Mouse (Mus musculus): ENCODE data around the gene Rbm20.

Gene Rbm20

GRCm38 (mm10) chr19:53717364-53717763, 40.3 kb downstream of the Rbm20 start:
- DNase-seq (ENCODE audit: low spot score in 2 of 2), result no peak

- DNase-seq (ENCODE audit: low spot score in 2 of 2), result no peak
Measured at GRCm38 (mm10) chr19:53722186-53722585, 45.1 kb downstream of the Rbm20 start.

- DNase-seq (ENCODE audit: low spot score in 2 of 2), result no peak
Measured at GRCm38 (mm10) chr19:53724053-53724452, 46.9 kb downstream of the Rbm20 start.

DNA sequence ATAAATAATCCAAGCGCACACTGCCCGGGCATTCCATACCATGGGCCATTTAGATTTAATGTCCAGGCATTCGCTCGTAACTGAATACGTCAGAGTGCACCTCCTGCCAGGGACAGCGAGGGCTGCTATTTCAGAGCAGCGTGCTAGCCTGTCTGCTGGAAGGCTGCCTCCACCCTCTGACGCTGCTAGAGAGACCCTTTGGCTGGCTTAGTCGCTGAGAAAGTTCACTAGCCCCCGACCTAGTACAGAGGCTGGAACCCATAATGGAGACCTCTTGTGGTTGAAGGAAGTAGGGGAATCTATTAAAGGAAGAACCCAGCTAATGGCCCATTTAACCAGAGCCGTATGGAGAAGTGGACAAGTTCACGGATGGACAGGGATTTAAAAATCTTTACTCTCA, 49.2 kb downstream of the Rbm20 start:
- DNase-seq (ENCODE audit: low spot score in 2 of 2), result no peak

GRCm38 (mm10) chr19:53726755-53727154, 49.6 kb downstream of the Rbm20 start:
- DNase-seq (ENCODE audit: low spot score in 2 of 2), result no peak

DNA sequence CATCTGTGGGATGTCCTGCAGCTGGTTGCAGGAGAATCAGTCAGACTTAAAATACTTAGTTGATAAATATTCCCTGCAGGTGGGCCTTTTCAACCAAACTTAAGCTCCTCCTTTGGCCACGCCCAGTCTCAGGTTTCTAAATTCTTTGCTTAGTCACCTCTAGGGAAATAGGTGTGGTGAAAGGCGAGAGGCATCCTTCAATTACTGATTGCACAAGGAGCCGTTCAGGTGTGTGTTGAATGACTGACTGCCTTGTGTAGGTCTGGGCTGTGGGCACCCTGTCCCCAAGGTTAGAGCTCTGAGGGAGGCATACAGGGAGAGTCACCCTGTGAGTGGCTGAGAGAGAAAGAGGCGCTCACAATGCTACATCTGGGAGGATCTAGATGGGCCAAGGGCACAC, 50.2 kb downstream of the Rbm20 start:
- no peak for DNase-seq (ENCODE audit: low spot score in 2 of 2)

DNA sequence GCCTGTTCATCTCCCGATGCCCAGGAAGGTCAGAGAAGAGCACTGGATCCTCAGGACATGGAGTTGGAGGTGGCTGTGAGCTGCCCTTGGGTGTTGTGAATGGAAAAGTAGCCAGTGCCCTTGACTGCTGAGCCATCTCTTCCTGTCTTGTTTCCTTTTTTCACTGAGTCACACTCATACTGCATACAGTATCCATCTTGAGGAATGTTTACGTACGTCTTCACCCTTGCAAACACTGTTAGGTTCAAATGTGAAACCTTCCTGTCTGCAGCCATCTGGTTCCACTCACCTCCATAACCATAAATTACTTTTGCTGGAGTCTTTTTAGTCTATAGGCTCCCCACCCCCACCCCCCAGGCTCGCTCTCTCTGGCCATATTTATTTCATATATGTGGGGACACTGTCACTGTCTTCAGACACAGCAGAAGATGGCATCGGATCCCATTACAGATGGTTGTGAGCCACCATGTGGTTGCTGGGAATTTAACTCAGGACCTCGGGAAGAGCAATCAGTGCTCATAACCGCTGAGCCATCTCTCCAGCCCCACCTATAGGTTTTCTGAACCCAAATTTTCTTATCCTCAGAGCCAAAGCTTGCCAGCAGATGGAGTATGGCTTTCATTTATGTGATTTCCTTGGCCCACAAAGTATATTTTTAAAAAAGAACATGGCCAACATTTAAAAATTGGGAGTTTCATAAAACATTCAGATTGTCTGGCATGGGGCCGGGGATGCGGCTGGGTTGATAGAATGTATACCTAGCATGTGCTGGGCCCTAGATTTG, 51.0 kb downstream of the Rbm20 start:
- DNase-seq (ENCODE audit: low spot score in 2 of 2), result no peak

- no peak for DNase-seq (ENCODE audit: low spot score in 2 of 2)
Measured at GRCm38 (mm10) chr19:53729919-53730318, 52.8 kb downstream of the Rbm20 start.

DNA sequence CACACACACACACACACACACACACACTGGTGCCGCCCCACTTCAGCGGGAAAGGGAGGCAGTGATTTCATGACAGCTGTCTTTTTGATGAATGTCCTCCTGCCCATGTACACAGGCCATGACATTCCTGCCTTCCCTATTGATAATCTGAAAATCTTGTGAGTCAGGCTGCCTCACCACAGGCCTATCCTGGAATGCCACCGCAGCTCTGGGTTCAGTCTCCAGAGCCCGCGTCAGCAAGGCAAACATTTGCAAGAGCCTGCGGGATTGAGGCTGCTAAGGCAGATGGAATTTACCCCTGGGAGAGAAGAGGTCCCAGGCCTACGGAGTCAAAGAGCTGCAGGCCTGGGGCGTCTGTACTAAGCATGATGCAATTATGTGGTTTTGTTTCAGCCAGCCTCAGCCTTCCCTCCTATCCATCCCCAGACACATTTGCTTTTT, 54.7 kb downstream of the Rbm20 start:
- DNase-seq (ENCODE audit: low spot score in 2 of 2), result no peak

DNA sequence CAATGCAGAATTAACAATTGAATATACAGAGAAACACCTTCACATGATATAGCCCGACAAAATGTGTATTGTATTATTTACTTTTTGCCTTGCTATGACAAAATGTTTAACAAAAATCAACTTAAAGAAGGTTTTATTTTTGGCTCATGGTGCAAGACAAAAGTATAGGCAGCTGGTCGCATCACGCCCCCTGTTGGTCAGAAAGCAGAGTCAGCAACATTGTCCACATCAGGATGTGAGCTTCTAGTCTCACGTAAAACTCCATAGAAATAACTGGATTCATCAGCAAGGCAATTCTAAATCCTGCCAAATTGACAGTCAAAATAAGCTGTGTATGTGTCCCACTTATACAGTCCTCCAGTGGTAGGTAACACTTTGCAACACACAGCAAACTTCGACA, 57.7 kb downstream of the Rbm20 start:
- no peak for DNase-seq (ENCODE audit: low spot score in 2 of 2)

DNA sequence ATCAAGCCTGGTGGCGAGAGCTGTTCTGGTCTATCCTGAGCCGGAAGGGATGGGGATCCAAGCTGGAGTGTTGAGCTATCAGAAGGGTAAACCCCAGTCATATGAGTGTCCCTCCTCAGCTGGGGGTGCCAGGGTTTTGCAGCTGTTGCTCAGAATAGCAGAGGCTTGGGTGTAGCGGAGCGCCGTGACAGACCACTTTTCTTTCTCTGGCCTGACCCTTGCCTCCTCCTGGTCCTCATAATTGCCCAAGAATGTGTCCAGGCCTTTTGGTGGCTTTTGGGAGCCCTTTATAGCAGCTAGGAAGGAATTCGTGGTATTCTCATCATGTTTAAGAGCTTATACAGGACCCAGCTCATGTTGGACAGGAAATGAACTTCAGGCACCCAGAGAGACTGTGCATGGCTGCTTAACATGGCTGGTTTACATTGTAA, 61.6 kb downstream of the Rbm20 start:
- DNase-seq (ENCODE audit: low spot score in 2 of 2), result no peak

GRCm38 (mm10) chr19:53739570-53740266, 62.6 kb downstream of the Rbm20 start:
- DNase-seq (ENCODE audit: low spot score in 2 of 2), result no peak

GRCm38 (mm10) chr19:53740750-53741380, 63.8 kb downstream of the Rbm20 start:
- no peak for DNase-seq (ENCODE audit: low spot score in 2 of 2)

- no peak for DNase-seq (ENCODE audit: low spot score in 2 of 2)
Measured at GRCm38 (mm10) chr19:53741902-53742301, 64.8 kb downstream of the Rbm20 start.

GRCm38 (mm10) chr19:53745354-53745753, 68.2 kb downstream of the Rbm20 start:
- DNase-seq (ENCODE audit: low spot score in 2 of 2), result no peak

GRCm38 (mm10) chr19:53746116-53746515, 69.0 kb downstream of the Rbm20 start:
- DNase-seq (ENCODE audit: low spot score in 2 of 2), result no peak

GRCm38 (mm10) chr19:53748236-53748775, 71.2 kb downstream of the Rbm20 start:
- no peak for DNase-seq (ENCODE audit: low spot score in 2 of 2)

GRCm38 (mm10) chr19:53749326-53749725, 72.2 kb downstream of the Rbm20 start:
- no peak for DNase-seq (ENCODE audit: low spot score in 2 of 2)

GRCm38 (mm10) chr19:53751420-53752185, 74.5 kb downstream of the Rbm20 start:
- no peak for DNase-seq (ENCODE audit: low spot score in 2 of 2)

DNA sequence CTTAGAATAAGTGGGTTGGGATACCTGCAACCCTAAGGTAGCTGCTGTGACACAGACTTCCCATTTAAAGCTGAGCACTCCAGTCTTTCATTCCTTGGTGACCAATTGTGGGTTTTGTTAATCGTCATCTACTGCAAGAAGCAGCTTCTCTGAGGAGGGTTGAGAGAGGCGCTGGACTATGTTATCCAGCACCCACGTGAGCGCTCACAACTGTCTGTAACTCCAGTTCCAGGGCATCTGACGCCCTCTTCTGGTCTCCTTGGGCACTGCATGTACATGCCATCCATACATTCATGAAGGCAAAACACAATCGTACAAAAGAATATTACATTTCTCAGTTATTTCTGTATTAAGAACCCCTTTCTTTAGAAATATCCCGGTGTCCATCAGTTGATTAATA, 75.9 kb downstream of the Rbm20 start:
- no peak for DNase-seq (ENCODE audit: low spot score in 2 of 2)

- no peak for DNase-seq (ENCODE audit: low spot score in 2 of 2)
Measured at GRCm38 (mm10) chr19:53754421-53754830, 77.3 kb downstream of the Rbm20 start.

GRCm38 (mm10) chr19:53755346-53755745, 78.2 kb downstream of the Rbm20 start:
- DNase-seq (ENCODE audit: low spot score in 2 of 2), result no peak

Measured in urinary bladder, postnatal 4 days (tissue).